ENCODE assay signal across 8 mouse cellular contexts in the genomic region with DNA sequence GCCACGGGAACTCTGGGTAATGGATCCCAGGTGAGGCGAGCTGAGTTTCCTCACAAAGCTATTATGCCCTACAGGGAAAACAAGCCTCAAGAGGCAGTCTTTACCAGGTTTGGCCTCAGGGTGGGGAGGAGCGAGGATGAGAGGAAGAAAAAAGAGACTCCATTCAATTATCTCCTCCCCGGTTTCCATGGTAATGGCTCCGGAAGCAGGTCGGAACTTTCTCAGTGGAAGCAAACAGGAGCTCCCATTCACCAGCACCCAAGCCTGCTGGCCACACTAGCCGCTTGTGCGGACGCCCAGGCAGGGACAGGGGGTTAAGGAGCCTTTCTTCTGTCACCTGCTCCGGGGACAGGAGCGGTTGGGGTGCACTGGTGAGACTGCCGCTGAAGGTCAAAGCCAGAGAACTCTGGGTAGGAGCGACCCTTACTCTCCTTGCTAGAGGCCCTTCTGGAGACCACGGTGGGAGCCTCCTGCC.
DNase-seq lines count a peak whose midpoint lies in the region; ATAC-seq and TF ChIP-seq lines count a peak whose summit lies in the region.

No protein-coding gene starts in this region.

- WGBS in heart, embryonic 14.5 days, result 44% methylated on average over 14 of the region's 14 CpGs
- 58% methylated on average over 14 of the region's 14 CpGs for WGBS in intestine, embryonic 15.5 days
- WGBS in liver, embryonic 14.5 days (ENCODE audit: insufficient replicate concordance), result 67% methylated on average over 14 of the region's 14 CpGs

- H3K27ac ChIP-seq in heart, embryonic 14.5 days (replicated peaks in 1 of 2; ENCODE audit: control insufficient read depth in 1 of 2, insufficient read depth in 1 of 2, low read depth in 2 of 2, low read length in 2 of 2), result no peak overlapping the region; a peak in 1 of 4 replicates
- H3K27ac ChIP-seq in intestine, embryonic 15.5 days, result no peak overlapping the region
- H3K27ac ChIP-seq in liver, embryonic 14.5 days, result no peak overlapping the region

- H3K4me3 ChIP-seq in heart, embryonic 14.5 days (ENCODE audit: control insufficient read depth in 1 of 2, insufficient read depth in 1 of 2, low read depth in 1 of 2, low read length in 2 of 2), result peak overlapping the region in 1 of 2 experiments; percentile 11; a peak in 1 of 4 replicates
- H3K4me3 ChIP-seq in intestine, embryonic 15.5 days (replicated peaks), result no peak overlapping the region
- H3K4me3 ChIP-seq in liver, embryonic 14.5 days (ENCODE audit: insufficient read depth in 1 of 2, low read depth in 2 of 2, low read length in 2 of 2), result no peak overlapping the region

- no peak for TF ChIP-seq EP300 in liver, embryonic 14.5 days (IDR thresholded peaks at IDR 0.05; ENCODE audit: low read depth)

- no peaks in the 10 kb centered on the region for H3K9me3 ChIP-seq in heart, embryonic 14.5 days (ENCODE audit: control insufficient read depth, low read length)
- H3K9me3 ChIP-seq in intestine, embryonic 15.5 days, result no peaks in the 10 kb centered on the region
- no peaks in the 10 kb centered on the region for H3K9me3 ChIP-seq in liver, embryonic 14.5 days (ENCODE audit: control insufficient read depth, low read length)

- no peak for TF ChIP-seq CTCF in liver, embryonic 14.5 days (IDR thresholded peaks at IDR 0.05; ENCODE audit: low read depth)

- peak overlapping the region; percentile 50 for H3K4me2 ChIP-seq in heart, embryonic 14.5 days (ENCODE audit: low read length)
- H3K4me2 ChIP-seq in intestine, embryonic 15.5 days (replicated peaks), result 0 out of 2 replicates have a peak overlapping the region, but pooled peaks have one; percentile 24
- H3K4me2 ChIP-seq in liver, embryonic 14.5 days (ENCODE audit: low read depth), result peak overlapping the region; percentile 15; the same call in 1 of the 2 replicates

- no peak for DNase-seq in heart, adult 18-20 months
- DNase-seq in embryo, embryonic 9.5 days (ENCODE audit: extremely low spot score), result peak; percentile 56
- DNase-seq in liver, embryonic 14.5 days (ENCODE audit: low read depth in 3 of 3, low spot score in 3 of 3), result no peak
- peak; percentile 32 for DNase-seq in testis, postnatal 14 days (ENCODE audit: low spot score)
- no peak for DNase-seq in ovary, postnatal 14 days (ENCODE audit: low spot score)
- no peak for DNase-seq in c-Kit-positive CD71-positive TER-119-positive erythroid progenitor cells, embryonic 14.5 days (ENCODE audit: low spot score)

- ATAC-seq in heart, embryonic 14.5 days (ENCODE audit: insufficient number of reproducible peaks, insufficient read depth, low FRiP score, low read depth), result no peak
- peak; percentile 37 for ATAC-seq in intestine, embryonic 15.5 days
- ATAC-seq in liver, embryonic 14.5 days (ENCODE audit: insufficient read depth), result no peak

- peaks cover 29 to 33% of the 10 kb centered on the region in 2 experiments for H3K4me1 ChIP-seq in heart, embryonic 14.5 days (ENCODE audit: control insufficient read depth in 2 of 2, insufficient read depth in 2 of 2, low read length in 2 of 2)
- H3K4me1 ChIP-seq in intestine, embryonic 15.5 days (replicated peaks), result peaks cover 13% of the 10 kb centered on the region
- H3K4me1 ChIP-seq in liver, embryonic 14.5 days (replicated peaks; ENCODE audit: control insufficient read depth in 2 of 2, insufficient read depth in 2 of 2, low read length in 1 of 2), result peaks cover 0 to 9% of the 10 kb centered on the region in 2 experiments; a peak in 2 of 4 replicates

- H3K27me3 ChIP-seq in heart, embryonic 14.5 days (ENCODE audit: control insufficient read depth, insufficient read depth, low read length), result no peaks in the 10 kb centered on the region
- H3K27me3 ChIP-seq in intestine, embryonic 15.5 days (replicated peaks), result no peaks in the 10 kb centered on the region
- H3K27me3 ChIP-seq in liver, embryonic 14.5 days (ENCODE audit: control insufficient read depth, insufficient read depth, low read length), result no peaks in the 10 kb centered on the region

- no peak overlapping the region for H3K9ac ChIP-seq in heart, embryonic 14.5 days (ENCODE audit: low read length)
- H3K9ac ChIP-seq in intestine, embryonic 15.5 days, result no peak overlapping the region
- no peak overlapping the region for H3K9ac ChIP-seq in liver, embryonic 14.5 days (replicated peaks)

- 0 out of 2 replicates have a peak, but pooled peaks cover 2% of the 10 kb centered on the region for H3K36me3 ChIP-seq in heart, embryonic 14.5 days (ENCODE audit: control insufficient read depth, insufficient read depth, low read length)
- 0 out of 2 replicates have a peak, but pooled peaks cover 2% of the 10 kb centered on the region for H3K36me3 ChIP-seq in intestine, embryonic 15.5 days
- no peaks in the 10 kb centered on the region for H3K36me3 ChIP-seq in liver, embryonic 14.5 days (replicated peaks; ENCODE audit: control insufficient read depth, insufficient read depth, low read depth)

Comparison
In these comparisons a context has a peak if more than half of its experiments do, and no peak if none do; other contexts are left out.
1. DNase-seq: peak in embryo, embryonic 9.5 days (single experiment) and testis, postnatal 14 days (single experiment); none in heart, adult 18-20 months (0 of 2), liver, embryonic 14.5 days (0 of 3), ovary, postnatal 14 days (single experiment) and c-Kit-positive CD71-positive TER-119-positive erythroid progenitor cells, embryonic 14.5 days (single experiment).
2. Peak in every context shown above with its lines, with median percentiles within 50 percentile points of each other: H3K4me2 ChIP-seq.